Mouse (Mus musculus) adrenal gland, adult 2 months (tissue): Measurements from ENCODE around the gene Gm49510. TPM values are rescaled to one million over a fixed set of nuclear protein-coding genes. Genes with fewer than 3 reads are reported as not detected.

Experiments used
- DNase-seq: peaks from one replicate; pipeline ENCODE4 v3.0.0; 2021
- polyA plus RNA-seq: library from polyadenylated mRNA; depleted of rRNA; stranded (reverse); fragments of >200 nt; gene quantifications from 2 replicates; pipeline ENCODE4 v1.2.3, GENCODE M21; 2012
- total RNA-seq, 2 experiments: library from RNA; stranded (reverse); gene quantifications; 2 replicates each; pipeline ENCODE4 v1.2.3; 2021

The Gm49510 gene
- total and polyA plus RNA-seq, 3 experiments, result not detected

DNA sequence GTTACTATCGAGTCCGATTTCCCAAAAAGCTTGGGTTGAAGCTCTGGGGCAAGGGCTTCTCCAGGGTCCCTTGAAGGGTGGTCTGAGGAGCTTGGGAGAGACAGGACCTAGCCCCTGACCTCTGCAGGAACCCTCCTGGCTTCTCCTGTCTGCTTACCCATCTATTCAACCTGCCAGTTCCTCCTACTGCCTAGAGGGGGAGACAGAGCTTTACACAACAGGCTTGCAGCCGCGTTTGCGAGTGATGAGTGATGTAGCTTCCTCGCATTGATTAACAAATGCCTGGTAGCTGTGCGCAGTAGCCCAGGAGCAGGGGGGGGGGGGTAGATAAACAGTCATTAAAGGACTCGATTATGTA is 16.2 kb downstream of the Gm49510 start:
- DNase-seq, result peak; percentile 74

DNA sequence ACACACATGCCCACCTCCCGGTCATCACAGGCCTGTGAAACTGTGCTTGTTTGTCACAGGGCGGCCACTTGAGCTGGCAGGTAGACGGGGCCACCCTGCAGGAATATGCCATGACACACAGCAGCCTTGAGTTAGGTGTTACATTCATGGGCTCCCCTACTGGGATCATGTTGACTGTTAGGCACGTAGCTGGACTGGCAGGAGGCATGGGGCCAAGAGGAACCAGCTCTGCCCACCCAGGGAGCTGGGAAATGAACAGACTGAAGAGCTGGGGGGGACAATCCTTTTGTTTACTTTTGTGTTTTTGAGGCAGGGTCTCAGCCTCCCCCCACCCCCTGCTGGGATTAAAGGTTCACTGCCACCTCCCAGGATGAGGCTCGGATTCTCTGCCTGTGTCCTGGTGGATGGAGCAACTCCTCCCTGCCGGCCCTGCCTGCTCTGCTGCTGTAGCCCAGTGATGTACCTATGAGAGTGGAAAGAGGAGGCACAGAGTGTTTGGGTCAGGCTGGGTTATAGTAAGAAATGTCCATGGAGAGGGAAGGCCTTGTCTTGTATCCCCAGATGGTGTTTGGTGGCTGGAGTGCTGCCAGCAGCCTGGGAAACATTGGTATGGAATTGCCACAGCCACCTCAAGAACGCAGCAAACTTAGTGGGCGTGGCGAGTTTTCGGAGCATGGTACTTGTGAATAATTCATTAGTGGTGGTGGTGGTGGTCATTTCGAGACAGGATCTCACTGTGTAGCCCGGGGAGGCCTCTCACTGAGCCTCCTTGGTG is 16.8 kb downstream of the Gm49510 start:
- DNase-seq, result no peak

DNA sequence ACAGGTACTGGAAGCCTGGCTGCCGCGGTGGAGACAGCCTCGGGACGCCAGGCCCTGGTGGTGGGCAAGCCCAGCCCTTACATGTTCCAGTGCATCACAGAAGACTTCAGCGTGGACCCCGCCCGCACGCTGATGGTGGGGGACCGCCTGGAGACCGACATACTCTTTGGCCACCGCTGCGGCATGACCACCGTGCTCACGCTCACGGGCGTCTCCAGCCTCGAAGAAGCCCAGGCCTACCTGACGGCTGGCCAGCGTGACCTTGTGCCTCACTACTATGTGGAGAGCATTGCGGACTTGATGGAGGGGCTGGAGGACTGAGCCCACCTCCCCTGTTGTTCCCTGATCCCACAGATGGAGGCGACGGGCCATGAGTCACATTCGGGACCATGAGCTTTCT is 18.7 kb downstream of the Gm49510 start:
- DNase-seq, result no peak

DNA sequence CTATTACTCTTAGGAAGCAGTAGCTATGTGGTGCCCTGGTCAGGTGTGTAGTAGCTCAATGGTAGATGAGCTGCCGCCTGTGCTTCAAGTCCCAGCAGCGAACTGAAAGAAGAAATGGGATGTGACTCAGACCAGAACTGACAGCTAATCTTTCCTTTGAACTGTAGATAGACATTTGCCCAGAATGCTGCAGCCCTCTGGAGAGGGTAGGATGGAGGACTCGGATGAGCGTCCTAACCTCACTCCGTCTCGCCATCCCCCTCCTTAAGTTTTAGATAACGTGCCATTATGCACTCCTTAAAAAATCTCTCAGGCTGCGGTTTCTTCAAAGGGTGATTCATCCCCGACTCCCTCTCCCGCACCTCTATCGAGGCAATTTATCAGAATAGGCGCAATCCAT is 20.4 kb downstream of the Gm49510 start:
- DNase-seq, result no peak

DNA sequence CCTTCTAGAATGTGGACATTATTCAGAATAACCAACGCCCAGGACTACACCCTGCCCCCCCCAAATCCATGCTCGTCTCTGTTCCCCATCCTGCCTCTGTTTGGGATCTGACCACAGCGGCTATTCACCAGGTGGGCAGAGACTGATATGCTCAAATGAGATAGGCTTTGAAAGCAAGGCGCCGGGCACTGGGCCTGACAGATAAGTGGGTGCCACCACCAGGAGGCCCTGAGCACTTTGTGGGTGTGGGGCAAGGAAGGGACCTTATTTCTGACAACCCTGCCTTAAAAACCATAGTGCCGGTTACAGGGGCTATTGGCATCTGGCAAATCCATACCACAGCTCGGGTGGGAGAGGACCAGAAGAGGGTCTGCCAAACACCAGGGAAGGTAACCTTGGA is 23.2 kb downstream of the Gm49510 start:
- no peak for DNase-seq

DNA sequence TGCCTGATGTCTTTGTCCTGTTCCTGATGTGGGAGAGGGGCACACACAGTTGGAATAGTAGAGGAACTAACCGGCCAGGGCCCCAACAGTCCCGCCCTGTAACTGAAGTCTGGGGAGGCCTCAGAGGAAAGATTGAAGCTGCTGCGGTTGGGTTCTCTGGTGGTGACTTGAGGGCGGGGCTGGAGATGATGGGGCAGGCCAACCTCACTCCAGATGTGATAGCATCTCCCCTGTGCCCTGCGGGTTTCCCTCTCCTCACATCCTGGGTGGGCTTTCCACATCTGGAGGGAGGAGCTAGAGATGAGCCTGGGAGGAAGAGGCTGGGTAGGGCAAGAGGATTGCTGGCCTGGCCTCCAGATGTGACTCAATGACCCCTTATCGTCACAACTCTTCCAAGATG is 24.1 kb downstream of the Gm49510 start:
- no peak for DNase-seq

DNA sequence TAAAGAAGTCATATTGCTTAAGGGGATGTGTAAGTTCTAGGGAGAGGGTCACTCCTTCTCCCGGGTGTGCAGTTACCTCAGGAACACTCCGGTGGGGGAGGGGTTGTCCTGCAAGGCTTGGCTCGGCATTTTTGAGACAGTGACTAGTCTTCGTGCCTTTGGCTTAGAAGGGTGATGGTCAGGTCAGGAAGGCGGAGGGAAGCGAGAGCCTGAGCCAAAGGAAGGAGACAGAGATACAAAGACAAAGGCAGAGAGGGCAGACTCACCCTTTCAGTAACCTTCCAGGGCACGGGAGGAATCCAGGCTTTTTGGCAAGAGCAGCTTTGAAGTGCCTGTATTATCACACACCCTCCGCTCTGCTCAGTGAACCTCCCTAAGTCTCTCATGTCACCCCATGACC is 25.7 kb downstream of the Gm49510 start:
- DNase-seq, result peak; percentile 75

DNA sequence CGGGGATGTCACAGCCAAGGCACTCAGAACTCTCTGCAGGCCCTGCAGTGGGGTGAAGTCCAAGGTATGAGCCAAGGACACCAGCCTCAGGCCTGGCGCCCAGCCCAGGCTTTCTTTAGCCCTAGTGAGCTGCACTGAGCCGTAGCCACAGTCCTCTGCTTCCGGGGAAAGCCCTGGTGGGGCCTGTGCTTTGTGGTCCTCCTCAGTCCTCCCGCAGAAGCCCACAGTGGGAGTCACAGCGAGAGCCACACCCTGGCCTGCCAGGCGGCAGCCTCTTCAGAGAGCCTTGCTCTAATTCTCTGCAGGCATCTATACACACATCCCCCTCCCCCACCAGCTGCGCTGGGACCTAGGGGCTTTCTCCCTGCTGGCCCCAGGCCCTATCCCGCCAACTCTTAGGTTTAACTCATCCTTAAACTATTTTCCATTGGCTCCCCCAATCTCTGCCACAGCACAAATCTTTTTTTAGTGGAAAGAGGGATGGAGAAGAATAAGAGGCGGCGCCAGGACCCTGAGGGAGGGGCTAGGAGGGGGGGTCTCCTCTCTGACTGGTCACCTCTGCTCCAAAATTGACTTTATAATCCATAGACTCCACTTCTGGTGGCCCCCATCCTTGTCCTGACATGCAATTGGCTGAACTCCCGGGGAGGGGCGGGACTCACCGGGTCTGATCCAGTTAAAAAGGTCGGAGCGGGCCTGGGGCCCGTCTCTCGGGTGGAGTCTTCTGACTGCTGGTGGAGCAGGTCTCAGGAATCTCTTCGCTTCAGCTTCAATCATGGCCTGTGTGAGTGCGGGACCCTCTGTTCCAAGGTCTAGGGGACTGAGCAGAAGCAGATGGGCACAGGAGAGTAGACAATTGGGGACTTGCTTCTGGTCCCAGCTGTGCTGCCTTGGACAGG is 26.8 kb downstream of the Gm49510 start, which contains the start of gene Lgals1:
TSS of gene Lgals1 (plus strand) at position 705 of the 899 bp plus-strand sequence.
- peak; percentile 95 for DNase-seq

DNA sequence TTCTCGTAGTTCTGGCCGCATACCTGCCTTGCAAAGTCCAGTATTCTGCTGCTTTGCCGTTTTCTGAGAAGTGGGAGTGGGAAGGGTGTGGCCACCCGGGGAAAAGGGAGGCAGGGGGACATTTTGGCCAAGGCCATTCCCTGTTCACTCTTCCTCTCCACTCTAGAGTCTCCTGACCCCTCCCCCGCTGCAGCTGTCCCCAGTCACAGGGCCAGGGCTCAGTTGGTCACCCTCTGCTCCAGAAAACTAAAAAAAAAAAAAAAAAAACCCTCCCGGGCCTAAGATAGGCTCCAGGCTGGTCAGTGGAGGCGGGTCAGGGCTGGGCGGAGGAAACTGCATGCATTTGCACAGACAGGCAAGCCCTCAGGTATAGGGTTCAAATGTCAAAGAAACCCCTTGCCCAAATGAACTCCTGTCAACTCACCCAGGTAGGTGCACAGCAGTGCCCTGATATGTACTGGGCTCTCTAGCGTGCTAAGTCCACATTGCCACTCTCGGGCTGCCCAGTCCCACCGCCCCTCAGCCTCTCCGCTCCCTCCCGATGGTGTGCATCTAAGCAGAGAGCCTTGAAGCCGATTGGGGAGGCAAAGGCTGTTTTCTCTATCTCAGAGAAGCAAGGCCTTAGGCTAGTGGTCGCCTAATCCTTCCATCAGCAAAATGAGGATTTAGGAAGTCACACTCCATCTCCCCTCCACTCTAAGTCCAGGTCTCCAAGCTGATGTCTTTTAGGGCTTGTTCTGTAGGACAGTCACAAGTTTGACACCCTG is 27.7 kb downstream of the Gm49510 start:
- peak; percentile 61 for DNase-seq

DNA sequence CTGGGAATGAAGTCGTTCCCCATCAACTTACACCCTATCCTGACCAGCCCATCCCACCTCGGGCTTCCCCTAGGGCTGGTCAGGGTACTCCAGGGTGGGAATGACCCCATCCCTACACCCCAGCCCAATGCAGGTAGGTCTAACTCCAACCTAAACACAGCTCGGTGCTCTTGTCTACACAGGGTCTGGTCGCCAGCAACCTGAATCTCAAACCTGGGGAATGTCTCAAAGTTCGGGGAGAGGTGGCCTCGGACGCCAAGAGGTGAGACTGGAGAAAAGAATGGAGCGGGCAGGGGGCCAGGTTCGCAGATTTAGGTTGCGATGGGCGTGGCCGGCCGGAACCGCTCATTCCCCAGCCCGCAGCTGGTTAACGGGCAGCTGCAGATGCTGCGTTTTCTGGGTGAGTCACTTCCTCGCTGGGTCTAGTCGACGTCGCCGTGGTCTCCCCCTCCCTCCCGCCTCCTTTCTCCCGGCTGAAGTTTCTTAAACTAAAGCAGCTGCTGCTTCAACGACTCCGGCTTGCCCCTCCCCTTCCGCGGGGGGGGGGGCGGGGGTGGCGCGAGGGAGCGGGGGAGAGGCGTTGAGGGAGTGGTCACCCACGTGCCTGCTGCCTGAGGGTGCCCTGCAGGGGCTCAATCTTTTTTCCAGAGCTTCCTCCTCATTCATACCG is 28.5 kb downstream of the Gm49510 start:
- DNase-seq, result peak; percentile 89

DNA sequence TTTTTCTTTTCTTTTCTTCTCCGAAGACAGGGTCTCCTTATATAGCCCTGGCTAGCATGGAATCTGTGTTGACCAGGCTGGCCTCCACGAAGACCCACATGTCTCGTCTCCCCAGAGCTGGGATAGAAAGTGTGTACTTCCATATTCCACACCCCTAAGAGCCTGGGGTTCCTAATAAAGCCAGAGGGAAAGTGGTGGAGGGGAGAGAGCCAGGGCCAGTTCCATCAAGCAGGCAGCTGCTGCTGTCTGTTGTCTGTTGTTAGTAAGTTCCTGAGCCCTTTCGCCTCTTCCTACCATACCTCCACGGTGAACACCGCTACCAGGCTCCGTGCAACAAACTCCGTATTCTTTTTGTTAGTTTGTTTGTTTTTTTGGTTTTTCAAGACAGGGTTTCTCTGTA is 29.1 kb downstream of the Gm49510 start:
- DNase-seq, result no peak

DNA sequence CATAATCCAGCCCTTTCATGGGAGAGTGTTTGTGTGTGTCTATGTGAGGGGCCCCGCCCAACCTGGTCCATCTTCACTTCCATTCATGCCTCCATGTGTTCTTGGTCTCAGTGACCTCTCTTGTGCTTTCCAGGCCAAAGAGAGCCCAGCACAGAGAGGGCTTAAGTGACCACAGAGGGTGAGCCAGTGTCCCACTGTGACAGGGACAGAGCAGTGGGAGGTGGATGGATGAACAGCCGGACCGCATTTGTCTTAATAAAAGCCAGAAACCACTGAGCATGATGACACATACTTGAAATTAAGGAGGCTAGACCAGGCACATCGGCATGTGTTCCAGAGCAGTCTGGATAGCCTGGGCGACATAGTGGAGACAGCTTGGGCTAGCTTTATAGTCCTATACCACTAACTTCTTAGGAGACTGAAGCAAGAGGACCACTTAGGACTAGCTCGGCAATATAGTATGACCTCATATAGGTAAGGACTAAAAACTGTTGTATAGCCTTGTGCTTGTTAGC is 30.8 kb downstream of the Gm49510 start:
- DNase-seq, result no peak

DNA sequence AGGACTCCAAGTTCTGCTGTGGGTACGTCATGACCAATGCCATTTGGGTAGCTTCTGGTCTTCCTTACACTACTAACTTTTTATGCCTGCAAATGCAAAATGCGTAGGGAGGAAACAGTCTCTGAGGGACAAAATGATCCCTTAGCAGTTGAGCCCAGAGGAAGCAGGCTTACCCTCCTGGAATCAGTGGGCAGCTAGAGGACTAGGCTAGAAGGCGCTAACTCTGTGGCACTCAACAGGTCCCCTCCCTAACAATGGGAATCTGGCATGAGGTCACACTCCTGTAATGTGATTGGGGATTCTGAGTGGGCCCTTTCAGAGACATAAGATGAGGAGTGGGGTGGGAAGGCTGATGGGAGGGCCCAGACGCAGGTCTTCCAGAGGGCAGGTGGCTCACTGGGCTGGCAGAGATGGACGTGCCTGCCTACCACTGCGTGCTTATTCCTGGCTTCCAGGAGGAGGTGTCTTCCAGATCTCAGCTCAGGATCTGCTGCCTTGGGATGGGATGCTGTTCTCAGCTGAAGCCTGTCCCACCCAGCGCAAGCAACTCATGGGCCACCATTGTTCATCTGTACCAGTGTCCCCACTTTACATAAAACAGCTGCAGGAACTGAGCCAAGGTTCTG is 31.4 kb downstream of the Gm49510 start:
- no peak for DNase-seq

DNA sequence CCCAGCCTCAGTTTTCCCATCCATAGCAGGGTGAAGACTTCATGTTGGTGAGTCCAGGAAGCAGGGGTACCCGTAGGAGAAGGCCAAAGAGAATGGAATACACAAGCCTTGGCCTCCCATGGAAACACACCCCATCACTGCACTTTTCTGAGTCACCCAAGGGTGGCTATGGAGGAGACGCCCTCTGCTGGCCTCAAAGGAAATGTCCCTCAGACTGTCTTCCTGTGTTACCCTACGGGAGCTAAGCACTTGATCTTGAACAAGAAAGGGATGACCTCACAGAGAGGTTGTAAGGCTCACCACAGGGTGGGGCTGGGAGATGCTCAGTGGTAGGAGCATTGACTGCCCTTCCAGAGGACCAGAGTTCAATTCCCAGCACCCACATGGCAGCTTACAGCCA is 32.1 kb downstream of the Gm49510 start:
- peak; percentile 76 for DNase-seq

DNA sequence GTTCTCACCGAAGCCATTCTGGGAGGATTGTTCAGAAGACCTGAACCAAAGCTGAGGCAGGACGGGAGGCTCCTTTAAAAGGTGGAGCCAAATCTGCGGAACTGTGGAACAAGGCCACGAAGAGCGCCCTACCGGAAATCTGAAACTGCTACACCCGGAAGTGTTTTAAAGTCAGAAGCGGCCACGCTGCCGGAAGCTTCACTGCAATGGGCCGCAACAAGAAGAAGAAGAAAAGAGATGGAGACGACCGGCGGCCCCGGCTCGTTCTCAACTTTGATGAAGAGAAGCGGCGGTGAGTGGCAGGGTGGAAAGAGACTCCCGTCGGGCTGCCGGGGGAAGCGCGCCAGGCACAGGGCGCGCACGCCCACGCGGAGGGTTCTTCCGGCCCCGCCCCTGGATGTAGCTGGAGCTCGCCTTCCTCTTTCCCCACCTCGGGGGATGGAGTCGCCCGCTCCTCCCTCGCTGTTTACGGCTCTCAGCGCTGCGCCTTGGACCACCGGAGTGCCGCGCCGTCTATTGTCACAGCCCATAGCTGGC is 35.4 kb downstream of the Gm49510 start, which contains the start of gene Nol12:
TSS of gene Nol12 (plus strand) at position 150 of the 537 bp plus-strand sequence.
- DNase-seq, result peak; percentile 85

DNA sequence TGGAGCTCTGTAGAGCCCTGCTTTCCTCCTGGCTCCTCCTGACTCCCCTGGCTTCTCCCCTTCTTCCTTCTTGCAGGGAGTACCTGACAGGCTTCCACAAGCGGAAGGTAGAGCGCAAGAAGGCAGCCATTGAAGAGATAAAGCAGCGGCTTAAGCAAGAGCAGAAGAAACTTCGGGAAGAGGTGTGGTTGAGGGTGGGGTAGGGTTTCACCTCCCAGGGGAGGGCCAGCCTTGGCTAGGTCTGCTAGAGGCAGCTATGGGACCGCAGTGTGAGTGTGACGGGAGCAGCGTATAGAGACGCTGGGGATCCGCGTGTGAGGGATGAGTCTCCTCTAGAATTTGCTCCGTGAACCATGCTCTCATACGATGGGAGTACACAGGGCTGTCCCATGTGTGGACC is 36.9 kb downstream of the Gm49510 start:
- no peak for DNase-seq

DNA sequence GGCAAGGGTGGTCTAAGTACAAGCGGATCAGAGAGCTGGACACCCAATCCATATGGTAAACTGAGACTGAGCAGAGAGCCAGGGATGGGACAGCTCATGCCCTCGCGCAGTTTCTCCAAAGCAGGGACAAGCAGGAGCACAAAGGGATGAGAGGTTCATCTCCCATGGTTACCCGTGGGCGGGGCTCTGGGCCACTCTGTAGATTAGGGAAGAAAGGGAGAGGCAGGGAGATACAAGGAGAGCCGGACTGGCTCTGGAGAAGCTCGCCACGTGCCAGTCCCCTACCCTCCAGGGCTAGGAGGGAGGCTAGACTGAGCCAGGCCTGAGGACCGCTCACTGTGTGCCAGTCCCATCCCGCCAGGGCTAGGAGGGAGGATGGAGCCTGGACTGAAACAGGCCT is 37.8 kb downstream of the Gm49510 start:
- no peak for DNase-seq

DNA sequence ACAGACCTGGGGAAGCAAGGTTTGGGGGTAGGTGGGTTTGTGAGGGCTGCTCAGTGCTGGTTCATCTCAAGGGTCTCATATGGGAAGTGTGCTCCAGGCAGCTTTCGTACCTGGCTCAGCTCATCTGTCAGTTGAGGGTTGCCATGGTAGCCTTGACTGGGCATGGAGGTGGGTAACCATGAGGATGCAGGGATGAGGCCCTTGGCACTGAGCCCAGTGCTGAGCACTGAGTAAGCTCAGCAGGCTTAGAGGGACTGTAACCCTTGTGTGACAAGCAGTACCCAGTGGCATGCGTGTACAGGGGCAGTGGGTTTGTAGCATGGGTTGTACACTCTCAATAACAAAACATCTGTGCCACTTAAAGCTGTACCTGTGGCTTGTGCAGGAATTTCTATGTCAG is 38.5 kb downstream of the Gm49510 start:
- DNase-seq, result no peak

DNA sequence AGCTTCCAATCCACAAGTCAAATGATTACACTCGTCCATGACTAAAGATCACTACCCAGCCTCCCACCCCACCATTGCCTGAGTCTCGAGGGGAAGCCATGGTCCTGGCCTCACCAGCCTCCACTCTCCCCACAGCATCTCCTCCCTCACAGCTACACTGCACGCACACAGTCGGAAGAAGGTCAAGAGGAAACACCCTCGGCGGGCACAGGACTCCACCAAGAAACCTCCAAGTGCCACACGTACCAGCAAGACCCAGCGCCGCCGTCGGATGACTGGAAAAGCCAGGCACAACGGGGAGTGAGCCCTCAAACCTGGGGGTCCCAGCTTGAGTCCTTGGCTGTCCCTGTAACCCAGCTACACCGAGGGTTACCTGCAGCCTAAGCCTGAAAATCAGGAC is 40.9 kb downstream of the Gm49510 start:
- no peak for DNase-seq

DNA sequence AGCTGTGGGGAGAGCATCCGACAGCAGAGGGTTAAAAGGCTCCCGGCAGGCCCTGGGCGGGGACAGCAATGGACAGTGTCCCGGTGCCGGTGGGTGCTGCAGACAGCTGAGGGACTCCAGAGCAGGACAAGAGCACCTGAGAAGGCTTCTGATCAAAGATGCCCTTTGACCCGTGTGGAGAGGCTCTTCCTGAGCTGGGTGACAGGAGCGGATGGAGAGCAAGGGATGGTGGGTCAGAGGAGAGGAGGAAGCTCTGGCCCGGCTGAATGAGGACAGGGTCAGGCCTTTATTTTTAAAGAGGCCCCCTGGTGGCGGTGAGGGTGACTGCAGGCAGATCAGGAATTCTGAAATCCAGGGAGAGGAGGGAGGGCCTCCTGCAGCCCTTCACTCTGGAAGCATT is 43.2 kb downstream of the Gm49510 start:
- DNase-seq, result peak; percentile 90

DNA sequence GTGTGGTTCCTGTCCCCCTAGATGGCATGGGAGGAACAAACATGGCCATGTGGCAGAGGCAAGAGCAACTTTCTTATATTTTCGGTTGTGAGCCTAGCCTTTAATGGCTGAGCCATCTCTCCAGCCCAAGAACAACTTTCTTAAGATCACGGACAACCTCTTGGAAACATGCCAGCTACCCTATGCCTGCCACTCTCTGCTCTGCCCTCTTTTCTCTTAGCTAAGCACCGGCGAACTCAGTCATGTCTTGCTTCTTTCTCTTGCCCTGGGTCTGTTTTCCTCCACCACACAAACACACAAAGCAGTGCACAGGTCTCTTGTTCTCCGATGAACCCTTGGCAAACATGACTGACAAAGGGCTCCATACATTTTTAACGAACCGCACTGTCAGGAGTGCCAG is 46.8 kb downstream of the Gm49510 start:
- no peak for DNase-seq
